Mouse (Mus musculus) forebrain, embryonic 11.5 days (tissue): ENCODE results near the gene Podn. TPM values are rescaled to one million over a fixed set of nuclear protein-coding genes. Genes with fewer than 3 reads are reported as not detected.

Experiments used
- ATAC-seq: fragments of 200-750 bp; cut with Nextera tagmentation; replicated peaks from 2 replicates; pipeline ENCODE4 v1.8.0; 2017; ENCODE audit warnings: moderate TSS enrichment; ENCODE audit not compliant: low FRiP score
- DNase-seq: peaks from one replicate; pipeline ENCODE4 v3.0.0-alpha.2; 2017; ENCODE audit warnings: low spot score
- H3K27ac ChIP-seq: fragments of 300-500 bp; sonication (generic); 2 replicates; pipeline ENCODE4 v1.5.1; 2014; ENCODE audit warnings: low read depth, low read length
- H3K27me3 ChIP-seq: fragments of 300-500 bp; sonication (generic); 2 replicates; pipeline ENCODE4 v1.6.1; 2014; ENCODE audit warnings: mild to moderate bottlenecking, low read length, mixed read lengths; ENCODE audit not compliant: control insufficient read depth, insufficient read depth
- H3K36me3 ChIP-seq: fragments of 300-500 bp; sonication (generic); 2 replicates; pipeline ENCODE4 v1.6.1; 2014; ENCODE audit warnings: mild to moderate bottlenecking, low read length, moderate library complexity, mixed read lengths; ENCODE audit not compliant: control insufficient read depth, insufficient read depth
- H3K4me1 ChIP-seq: fragments of 300-500 bp; sonication (generic); replicated peaks from 2 replicates; pipeline ENCODE4 v1.6.1; 2014; ENCODE audit warnings: low read length, mixed read lengths; ENCODE audit not compliant: control insufficient read depth, insufficient read depth
- H3K4me2 ChIP-seq: fragments of 300-500 bp; sonication (generic); 2 replicates; pipeline ENCODE4 v1.6.1; 2014; ENCODE audit warnings: low read depth, mild to moderate bottlenecking, low read length, moderate library complexity, mixed read lengths; ENCODE audit not compliant: severe bottlenecking
- H3K4me3 ChIP-seq: fragments of 300-500 bp; sonication (generic); 2 replicates; pipeline ENCODE4 v1.5.1; 2014; ENCODE audit warnings: low read depth, low read length
- H3K9ac ChIP-seq: fragments of 300-500 bp; sonication (generic); 2 replicates; pipeline ENCODE4 v1.6.1; 2014; ENCODE audit warnings: low read length
- H3K9me3 ChIP-seq: fragments of 300-500 bp; sonication (generic); 2 replicates; pipeline ENCODE4 v1.6.1; 2016; ENCODE audit warnings: low read length, mixed read lengths; ENCODE audit not compliant: control insufficient read depth
- WGBS: fragments of 180-500 bp; shearing (Covaris S2); extraction: QIAGEN DNeasy Blood & Tissue Kit; methylation state at CpG from one replicate; pipeline ENCODE4 v1.1.7; 2014; 5-methylcytosine and 5-hydroxymethylcytosine counted together
- polyA plus RNA-seq: library from polyadenylated mRNA; unstranded; fragments of >200 nt; fragmentation: Nextera tagmentation; extraction: Ambion mirVana; gene quantifications from 2 replicates; pipeline ENCODE4 v1.2.1, GENCODE M21; 2014

The Podn gene
- polyA plus RNA-seq, 1 experiment from 2014 or later, result 0.33 TPM

DNA sequence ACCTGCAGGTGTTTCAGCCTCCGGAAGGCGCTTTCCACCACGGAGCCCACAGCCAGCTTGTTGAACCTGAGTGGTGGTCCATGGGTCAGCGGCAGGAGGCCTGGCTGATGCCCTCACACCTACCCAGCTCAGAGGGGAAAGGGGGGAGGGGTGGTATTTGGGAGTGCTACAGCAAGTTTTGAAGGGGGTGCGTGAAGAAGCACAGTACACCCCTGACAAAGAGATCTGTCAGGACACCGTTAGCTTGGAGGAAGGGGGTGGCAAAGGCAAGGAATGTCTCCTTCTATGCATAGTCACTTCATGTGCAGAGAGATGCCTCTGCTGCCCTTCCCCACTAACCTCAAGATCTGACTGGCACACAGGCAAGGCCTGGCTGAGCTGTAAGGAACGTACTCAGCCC is 78.4 kb downstream of the Podn start:
- Histone ChIP-seq H3K4me2 (no peak overlapping the region), H3K4me3 (no peak overlapping the region), H3K27ac (no peak overlapping the region), H3K36me3 (no peaks in the 10 kb centered on the region), H3K27me3 (no peaks in the 10 kb centered on the region), H3K9ac (no peak overlapping the region), H3K4me1 (0 out of 2 replicates have a peak, but pooled peaks cover 2% of the 10 kb centered on the region), H3K9me3 (no peaks in the 10 kb centered on the region)
- 85% methylated on average over 7 of the region's 7 CpGs for WGBS
- ATAC-seq (no peak), DNase-seq (no peak)

- H3K27ac ChIP-seq, result no peak overlapping the region
- no peaks in the 10 kb centered on the region for H3K27me3 ChIP-seq
- ATAC-seq (no peak), DNase-seq (no peak)
- no peak overlapping the region for H3K9ac ChIP-seq
- no peak overlapping the region for H3K4me3 ChIP-seq
- H3K4me2 ChIP-seq, result no peak overlapping the region
- H3K36me3 ChIP-seq, result no peaks in the 10 kb centered on the region
- 86% methylated on average over 3 of the region's 3 CpGs for WGBS
- no peaks in the 10 kb centered on the region for H3K9me3 ChIP-seq
- 0 out of 2 replicates have a peak, but pooled peaks cover 2% of the 10 kb centered on the region for H3K4me1 ChIP-seq
Observed at GRCm38 (mm10) chr4:108016321-108016720, 79.9 kb downstream of the Podn start.

DNA sequence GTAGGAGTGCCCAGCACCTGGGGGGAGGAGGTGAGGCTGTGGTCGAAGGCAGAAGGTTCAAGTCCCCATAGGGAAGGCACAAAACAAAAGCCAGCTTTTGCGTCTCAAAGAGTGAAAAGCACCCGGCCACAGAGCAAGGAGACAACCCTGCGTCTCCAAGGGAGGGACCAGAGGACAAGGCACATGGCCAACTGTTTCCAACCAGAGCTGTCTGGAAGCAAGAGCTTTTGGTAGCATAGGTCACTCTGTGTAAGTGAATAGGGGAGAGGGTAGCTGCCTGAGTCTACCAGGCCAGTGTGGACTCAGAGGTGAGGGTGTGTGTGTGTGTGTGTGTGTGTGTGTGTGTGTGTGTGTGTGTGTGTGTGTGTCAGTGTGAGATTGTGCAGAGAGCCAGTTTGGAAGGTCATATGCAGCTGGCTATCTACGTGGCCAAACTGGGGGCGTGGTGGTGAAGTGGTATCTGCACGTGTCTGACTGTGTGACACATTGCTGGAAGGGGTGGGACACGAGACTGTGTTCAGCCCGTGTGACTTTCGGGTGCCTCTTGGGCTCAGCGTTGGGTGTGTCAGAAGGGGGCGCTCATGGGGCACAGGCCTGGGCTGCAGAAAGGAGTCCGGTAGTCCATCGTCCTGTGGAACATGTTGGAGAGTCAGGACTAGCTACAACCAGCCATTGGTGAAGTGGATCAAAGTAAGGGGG is 81.0 kb downstream of the Podn start:
- no peak overlapping the region for H3K27ac ChIP-seq
- no peak for DNase-seq
- no peak overlapping the region for H3K4me2 ChIP-seq
- no peaks in the 10 kb centered on the region for H3K27me3 ChIP-seq
- no peaks in the 10 kb centered on the region for H3K36me3 ChIP-seq
- 66% methylated on average over 14 of the region's 14 CpGs for WGBS
- no peak for ATAC-seq
- no peak overlapping the region for H3K4me3 ChIP-seq
- no peaks in the 10 kb centered on the region for H3K9me3 ChIP-seq
- H3K9ac ChIP-seq, result no peak overlapping the region
- H3K4me1 ChIP-seq, result 0 out of 2 replicates have a peak, but pooled peaks cover 2% of the 10 kb centered on the region

DNA sequence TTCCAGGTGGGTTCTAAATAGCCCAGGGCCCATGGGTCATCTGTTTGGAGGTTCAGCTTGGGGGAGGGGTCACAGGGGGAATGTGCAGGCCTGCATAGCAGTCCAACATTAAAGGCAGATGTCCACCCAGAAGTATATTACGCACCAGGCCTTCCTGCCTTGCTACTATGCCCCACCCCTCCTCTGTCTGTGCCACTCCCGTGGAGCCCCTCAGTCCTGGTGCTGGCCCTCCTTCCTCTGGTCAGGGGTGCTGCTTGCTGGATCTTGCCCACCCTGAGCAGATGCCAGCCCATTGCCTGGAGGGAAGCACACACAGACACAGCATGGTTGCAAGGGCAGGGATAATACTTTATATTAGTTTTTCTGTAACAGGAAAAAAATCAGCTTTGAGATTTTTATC is 81.8 kb downstream of the Podn start:
- 82% methylated on average over 2 of the region's 2 CpGs for WGBS
- H3K9me3 ChIP-seq, result no peaks in the 10 kb centered on the region
- no peak overlapping the region for H3K9ac ChIP-seq
- no peak overlapping the region for H3K27ac ChIP-seq
- DNase-seq (no peak), ATAC-seq (no peak)
- no peak overlapping the region for H3K4me3 ChIP-seq
- H3K4me1 ChIP-seq, result 0 out of 2 replicates have a peak, but pooled peaks cover 2% of the 10 kb centered on the region
- H3K4me2 ChIP-seq, result no peak overlapping the region
- H3K27me3 ChIP-seq, result no peaks in the 10 kb centered on the region
- no peaks in the 10 kb centered on the region for H3K36me3 ChIP-seq

GRCm38 (mm10) chr4:108008541-108008940 is 87.7 kb downstream of the Podn start:
- H3K4me3 ChIP-seq, result no peak overlapping the region
- no peak overlapping the region for H3K27ac ChIP-seq
- no peak overlapping the region for H3K4me2 ChIP-seq
- ATAC-seq (no peak), DNase-seq (no peak)
- H3K9ac ChIP-seq, result no peak overlapping the region
- 84% methylated on average over 8 of the region's 8 CpGs for WGBS
- H3K9me3 ChIP-seq, result no peaks in the 10 kb centered on the region
- H3K27me3 ChIP-seq, result no peaks in the 10 kb centered on the region
- no peaks in the 10 kb centered on the region for H3K4me1 ChIP-seq
- no peaks in the 10 kb centered on the region for H3K36me3 ChIP-seq

DNA sequence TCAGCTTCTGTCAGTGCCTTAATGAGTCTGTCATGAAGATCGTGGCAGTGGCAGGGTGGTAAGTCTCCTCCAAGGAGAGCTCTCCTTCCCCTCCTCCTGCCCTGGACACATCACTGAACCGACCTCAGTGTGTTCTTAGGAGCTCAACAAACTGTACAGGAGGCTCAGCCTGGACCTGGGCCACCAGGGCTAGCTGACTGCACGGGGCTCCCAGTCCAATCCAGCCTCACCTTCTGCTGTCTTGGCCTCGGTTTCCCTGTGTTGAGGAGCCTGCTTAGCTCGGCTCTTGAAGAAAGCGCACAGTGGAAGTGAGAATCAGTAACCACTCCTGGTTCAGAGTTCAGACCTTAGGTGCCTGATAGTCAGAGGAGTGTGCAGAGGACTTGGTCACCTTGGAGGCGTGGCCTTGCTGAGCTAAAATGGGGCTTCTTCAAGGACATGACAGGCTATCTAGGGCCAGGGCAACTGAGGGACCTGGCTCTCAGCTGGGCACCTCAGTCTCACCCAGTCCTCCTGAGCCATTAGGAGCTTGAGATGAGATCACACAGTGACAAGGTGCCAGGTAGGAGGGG is 88.6 kb downstream of the Podn start:
- Histone ChIP-seq H3K36me3 (no peaks in the 10 kb centered on the region), H3K4me1 (no peaks in the 10 kb centered on the region), H3K9me3 (no peaks in the 10 kb centered on the region), H3K4me3 (no peak overlapping the region), H3K4me2 (no peak overlapping the region), H3K9ac (no peak overlapping the region), H3K27ac (no peak overlapping the region), H3K27me3 (no peaks in the 10 kb centered on the region)
- WGBS, result 85% methylated on average over 7 of the region's 7 CpGs
- DNase-seq (no peak), ATAC-seq (no peak)

GRCm38 (mm10) chr4:108005328-108005727 is 90.9 kb downstream of the Podn start:
- no peaks in the 10 kb centered on the region for H3K36me3 ChIP-seq
- no peaks in the 10 kb centered on the region for H3K27me3 ChIP-seq
- no peak overlapping the region for H3K9ac ChIP-seq
- 75% methylated on average over 7 of the region's 7 CpGs for WGBS
- no peak overlapping the region for H3K4me3 ChIP-seq
- ATAC-seq (no peak), DNase-seq (no peak)
- H3K4me1 ChIP-seq, result no peaks in the 10 kb centered on the region
- H3K27ac ChIP-seq, result no peak overlapping the region
- H3K4me2 ChIP-seq, result no peak overlapping the region
- H3K9me3 ChIP-seq, result no peaks in the 10 kb centered on the region

GRCm38 (mm10) chr4:107999380-107999779 is 96.9 kb downstream of the Podn start:
- no peak overlapping the region for H3K9ac ChIP-seq
- H3K36me3 ChIP-seq, result no peaks in the 10 kb centered on the region
- no peak overlapping the region for H3K27ac ChIP-seq
- DNase-seq (no peak), ATAC-seq (no peak)
- no peaks in the 10 kb centered on the region for H3K4me1 ChIP-seq
- no peak overlapping the region for H3K4me3 ChIP-seq
- WGBS, result 79% methylated on average over 1 of the region's 1 CpGs
- H3K27me3 ChIP-seq, result no peaks in the 10 kb centered on the region
- no peak overlapping the region for H3K4me2 ChIP-seq
- H3K9me3 ChIP-seq, result no peaks in the 10 kb centered on the region
